Mouse (Mus musculus) urinary bladder, postnatal 25 days (tissue): ENCODE measurements around the gene Sccpdh.
"Not testable (repeated sequence)": the region's sequence is repeated elsewhere in the genome, so short reads cannot be mapped to it uniquely, and the experiment has no call there.

Experiments used
- DNase-seq: peaks from one replicate; pipeline ENCODE4 v3.0.0; 2022; ENCODE audit warnings: low spot score

Sccpdh gene

GRCm38 (mm10) chr1:179668836-179669537 is 977 bp downstream of the Sccpdh start:
- DNase-seq, result no peak

DNA sequence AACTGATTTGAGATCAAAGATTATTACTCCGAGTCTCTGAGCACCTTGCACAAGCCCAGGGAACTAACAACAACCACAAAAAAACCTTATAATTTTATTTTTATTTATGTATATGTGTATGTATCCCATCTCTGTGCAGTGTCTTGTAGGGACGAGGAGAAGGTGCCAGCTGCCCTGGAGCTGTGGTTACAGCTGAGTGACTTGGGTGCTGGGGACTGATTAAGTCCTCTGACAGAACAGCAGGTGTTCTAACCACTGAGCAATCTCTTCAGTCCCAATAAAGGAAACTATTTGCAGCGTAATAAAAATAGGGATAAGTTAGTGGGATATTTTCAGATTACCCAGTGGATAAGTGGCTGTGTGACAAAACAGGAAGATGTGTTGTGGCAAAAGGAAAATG is 6.3 kb downstream of the Sccpdh start:
- DNase-seq, result no peak

DNA sequence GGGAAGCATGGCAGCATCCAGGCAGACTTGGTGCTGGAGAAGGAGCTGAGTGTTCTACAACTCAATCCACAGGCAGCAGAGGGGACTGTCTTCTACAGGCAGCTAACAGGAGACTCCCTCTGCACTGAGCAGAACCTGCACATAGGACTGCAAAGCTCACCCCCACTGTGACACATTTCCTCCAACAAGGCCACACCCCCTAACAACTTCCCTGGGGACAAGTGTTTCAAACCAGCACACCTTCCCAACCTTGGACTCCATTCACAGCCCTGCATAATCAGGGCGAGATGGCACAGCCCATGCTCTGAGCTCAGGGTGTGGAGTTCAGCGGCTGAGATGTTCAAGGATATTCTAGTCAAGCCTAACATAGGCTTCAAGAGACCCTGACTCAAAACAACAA is 9.0 kb downstream of the Sccpdh start:
- DNase-seq, result no peak

DNA sequence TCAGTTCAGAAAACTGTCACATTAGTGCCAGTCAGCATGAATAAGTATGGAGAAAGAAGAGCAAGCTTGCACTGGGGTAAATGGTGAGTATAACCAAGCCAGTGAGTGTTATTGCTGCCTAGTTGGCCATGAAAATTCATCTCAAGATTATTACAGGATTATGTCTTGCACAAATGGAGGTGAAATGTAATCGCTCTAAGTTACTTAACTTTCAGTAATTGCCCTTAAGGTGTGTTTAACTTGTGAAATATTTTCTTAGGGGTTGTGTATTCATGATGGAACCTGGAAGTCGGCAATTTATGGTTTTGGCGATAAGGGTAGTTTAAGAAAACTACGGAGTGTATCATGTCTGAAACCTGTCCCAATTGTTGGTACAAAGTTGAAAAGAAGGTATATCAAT is 11.3 kb downstream of the Sccpdh start:
- DNase-seq, result no peak

DNA sequence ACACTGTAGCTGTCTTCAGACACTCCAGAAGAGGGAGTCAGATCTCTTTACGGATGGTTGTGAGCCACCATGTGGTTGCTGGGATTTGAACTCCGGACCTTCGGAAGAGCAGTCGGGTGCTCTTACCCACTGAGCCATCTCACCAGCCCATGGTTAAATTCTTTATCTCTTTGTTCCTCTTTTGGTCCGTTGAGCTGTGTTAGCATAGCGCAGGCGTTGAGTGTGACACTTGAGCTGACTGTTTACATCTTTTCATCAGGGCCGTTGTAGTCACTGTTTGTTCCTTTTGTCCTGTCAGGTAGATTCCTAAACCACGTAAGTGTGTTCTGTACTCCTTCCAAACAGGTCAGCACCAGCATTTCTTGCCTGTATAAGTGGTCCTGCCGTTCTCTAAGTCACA is 14.7 kb downstream of the Sccpdh start:
- not testable (repeated sequence) for DNase-seq

- no peak for DNase-seq
Observed at GRCm38 (mm10) chr1:179686348-179686747, 18.3 kb downstream of the Sccpdh start.

DNA sequence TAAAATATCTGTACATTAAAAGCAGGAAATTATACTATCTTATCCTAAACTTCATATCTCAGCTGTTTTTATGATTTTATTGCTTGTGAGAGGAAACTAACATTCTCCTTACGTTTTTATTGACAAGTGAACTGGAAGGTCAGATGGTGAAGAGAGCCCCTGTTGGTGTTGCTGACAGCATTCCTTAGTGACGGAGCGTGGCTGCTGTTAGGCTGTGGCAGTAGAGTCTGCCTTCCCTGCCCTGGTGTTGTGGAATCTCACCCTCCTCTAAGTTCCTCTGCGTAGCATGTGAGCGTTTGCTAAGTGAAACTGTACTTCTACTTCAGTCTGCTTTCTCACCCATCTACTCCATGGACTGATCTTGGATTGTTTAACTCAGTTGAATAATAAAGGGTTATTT is 18.8 kb downstream of the Sccpdh start:
- DNase-seq, result no peak

- DNase-seq, result no peak
Observed at GRCm38 (mm10) chr1:179687305-179687704, 19.3 kb downstream of the Sccpdh start.

DNA sequence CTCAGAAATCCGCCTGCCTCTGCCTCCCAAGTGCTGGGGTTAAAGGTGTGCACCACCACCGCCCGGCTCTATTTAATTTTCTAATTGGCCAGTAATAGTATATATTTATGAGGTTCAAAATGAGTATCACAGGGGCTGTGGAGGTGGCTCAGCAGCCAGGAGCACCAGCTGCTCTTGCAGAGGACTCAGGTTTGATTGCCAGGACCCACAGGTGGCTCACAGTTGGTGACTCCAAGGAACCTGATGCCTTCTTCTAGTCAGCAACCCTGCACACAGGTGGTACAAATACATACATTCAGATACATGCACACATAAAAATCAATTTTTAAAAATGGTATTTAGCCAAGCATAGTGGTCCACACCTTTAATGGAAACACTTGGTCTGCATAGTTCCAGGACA is 20.0 kb downstream of the Sccpdh start:
- DNase-seq, result no peak

GRCm38 (mm10) chr1:179688415-179688814 is 20.4 kb downstream of the Sccpdh start:
- DNase-seq, result no peak

DNA sequence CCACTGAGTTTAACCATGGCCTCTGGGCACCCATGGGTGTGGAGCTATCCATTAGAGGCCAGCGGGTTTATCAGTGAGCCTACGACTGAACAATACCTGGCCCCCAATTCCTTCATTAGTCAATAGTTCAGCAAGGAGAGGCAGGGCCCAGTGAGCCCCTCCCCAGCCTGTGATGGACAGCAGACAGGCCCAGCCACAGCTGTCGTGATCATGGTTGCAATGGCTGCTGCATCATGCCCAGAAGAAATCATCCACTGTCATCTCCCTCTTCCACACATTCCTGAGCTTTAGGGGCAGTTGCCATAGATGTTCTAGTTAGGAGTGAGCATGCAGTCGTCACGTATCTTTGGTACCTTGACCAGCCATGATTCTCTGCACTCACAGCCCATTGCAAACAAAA is 20.9 kb downstream of the Sccpdh start:
- DNase-seq, result no peak

DNA sequence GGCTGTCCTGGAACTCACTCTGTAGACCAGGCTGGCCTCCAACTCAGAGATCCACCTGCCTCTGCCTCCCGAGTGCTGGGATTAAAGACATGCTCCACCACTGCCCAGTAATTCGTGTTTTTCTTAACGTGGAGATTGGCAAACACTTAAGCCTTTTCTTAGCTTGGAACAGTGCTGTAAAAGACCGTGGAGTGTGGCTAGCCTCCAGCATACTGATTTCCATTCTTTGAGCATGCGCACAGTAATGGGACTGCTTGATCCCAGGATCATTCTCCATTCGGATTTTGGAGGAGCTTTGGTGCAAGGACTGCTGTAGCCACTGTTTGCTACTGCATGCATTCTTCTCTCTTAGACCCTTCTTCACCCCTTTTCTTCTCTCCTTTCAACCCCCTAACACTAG is 21.5 kb downstream of the Sccpdh start:
- DNase-seq, result no peak

DNA sequence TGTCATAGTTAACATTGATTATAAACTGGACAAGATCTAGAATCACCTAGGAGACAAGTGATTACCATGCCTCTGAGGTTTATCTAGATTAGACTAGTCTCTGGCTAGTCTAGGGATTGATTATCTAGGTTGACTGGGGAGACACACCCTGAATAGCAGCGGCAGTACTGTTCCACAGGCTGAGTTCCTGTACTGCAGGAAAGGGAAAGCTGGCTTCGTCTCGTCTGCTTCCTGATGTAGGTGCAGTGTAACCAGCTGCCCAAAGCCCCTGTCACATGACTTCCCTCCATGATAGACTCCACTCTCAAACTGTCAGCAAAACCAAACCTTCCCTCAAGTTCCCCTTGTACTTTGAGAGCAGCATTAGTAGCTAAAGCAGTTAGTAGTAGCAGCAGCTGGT is 36.1 kb downstream of the Sccpdh start:
- DNase-seq, result no peak

DNA sequence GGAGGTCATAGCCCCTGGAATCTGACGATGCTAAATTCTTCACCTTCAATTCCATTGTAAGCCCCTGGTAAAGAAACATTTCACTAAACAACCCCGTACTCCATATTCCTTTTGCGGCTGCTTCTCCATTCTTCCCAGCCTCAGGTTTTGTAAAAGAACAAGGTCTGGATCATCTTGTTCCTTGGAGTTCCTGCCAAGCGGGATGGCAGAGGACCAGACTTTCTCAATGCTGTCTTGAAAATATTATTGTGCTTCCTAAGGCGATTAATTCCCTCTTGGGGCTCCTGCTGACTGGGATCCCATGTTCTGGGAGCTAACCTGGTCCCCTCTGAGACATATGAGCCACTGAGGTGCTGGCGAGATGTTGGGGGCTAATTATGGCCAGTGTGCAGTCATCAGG is 37.1 kb downstream of the Sccpdh start:
- peak; percentile 9 for DNase-seq

GRCm38 (mm10) chr1:179709390-179709789 is 41.4 kb downstream of the Sccpdh start:
- DNase-seq, result no peak

DNA sequence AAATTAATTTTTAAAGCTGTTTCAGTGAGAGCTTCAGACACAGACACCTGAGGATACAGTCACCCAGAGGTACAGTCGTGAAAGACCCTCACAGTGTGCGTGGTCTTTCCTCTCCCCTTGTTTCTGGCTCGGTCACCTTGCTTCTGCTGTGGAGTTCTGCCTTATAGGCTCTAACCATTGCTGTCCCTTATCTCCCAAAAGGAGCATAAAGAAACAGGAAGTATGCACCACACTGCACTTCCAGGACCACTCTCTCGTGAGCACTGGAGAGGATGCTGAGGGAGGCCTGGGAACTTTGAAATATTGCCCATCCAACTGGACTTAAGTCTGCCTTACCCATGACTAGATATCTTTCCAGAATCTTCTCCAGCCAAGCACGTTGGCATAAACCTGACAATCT is 42.7 kb downstream of the Sccpdh start:
- DNase-seq, result no peak

- no peak for DNase-seq
Observed at GRCm38 (mm10) chr1:179712658-179713057, 44.6 kb downstream of the Sccpdh start.

- no peak for DNase-seq
Observed at GRCm38 (mm10) chr1:179713367-179713766, 45.4 kb downstream of the Sccpdh start.

- not testable (repeated sequence) for DNase-seq
Observed at GRCm38 (mm10) chr1:179715289-179715688, 47.3 kb downstream of the Sccpdh start.

DNA sequence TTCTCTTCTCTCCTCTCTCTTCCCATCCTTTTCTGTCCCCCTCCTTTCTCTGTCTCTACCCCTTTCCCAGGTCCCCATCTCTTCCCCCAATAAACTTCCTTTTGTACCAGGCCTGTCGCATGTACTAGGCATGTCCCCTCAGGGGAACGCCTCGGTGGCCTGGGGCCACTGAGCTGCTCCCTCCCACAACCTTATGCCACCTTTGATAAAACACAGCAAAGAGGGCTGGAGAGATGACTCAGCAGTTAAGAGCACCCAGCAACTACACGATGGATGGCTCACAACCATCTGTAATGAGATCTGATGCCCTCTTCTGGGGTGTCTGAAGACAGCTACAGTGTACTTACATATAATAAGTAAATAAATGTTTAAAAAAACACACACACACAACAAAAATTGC is 47.8 kb downstream of the Sccpdh start:
- DNase-seq, result no peak

DNA sequence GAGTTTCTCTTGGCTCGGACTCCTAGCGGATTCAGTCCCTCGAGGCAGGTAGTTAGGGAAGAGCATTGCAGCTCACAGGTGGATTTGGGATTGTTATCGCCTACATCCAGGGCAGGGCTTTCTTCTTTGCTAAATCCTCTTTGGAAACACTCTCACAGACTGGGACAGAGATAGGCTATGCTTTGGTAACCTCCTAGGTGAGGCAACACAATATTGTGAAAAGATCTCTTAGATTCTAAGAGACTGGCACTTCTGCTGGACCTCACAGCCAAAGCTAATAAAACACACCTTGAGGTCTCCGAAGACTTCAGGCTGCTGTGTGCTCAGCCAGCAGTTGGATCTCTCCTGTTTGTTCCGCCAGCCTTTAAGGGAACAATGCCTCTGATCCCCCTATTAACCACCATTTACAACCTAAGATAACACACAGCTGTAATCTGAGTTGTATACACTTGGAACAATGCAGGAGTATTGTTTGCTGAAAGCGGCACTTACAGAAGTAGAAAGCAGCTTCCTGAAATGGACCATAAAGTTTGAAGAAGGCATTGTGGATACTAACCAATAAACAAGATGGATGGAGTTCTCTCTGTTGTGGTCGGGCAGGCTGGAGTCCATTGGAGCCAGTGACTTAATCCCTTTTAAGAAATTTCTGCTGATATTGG is 54.9 kb downstream of the Sccpdh start:
- no peak for DNase-seq

- DNase-seq, result no peak
Observed at GRCm38 (mm10) chr1:179728661-179729060, 60.7 kb downstream of the Sccpdh start.

DNA sequence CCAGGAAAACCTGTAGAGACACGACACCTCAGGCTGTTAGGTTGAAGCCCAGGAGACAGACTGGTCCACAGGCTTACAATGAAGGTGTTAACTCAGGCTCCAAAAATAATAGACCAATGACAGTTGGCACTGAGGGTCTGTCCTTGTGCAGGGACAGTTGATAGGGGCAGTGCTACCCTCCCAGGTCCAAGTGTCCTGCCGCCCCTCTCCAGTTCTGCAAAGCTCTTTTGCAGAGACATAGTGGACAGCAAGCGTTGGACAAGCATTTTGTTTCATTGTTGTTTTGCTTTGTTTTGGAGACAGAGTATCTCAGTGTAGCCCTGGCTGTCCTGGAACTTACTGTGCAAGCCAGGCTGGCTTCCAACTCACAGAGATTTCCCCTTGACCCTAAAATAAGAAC is 63.4 kb downstream of the Sccpdh start:
- DNase-seq, result no peak
